Mouse (Mus musculus) stomach, embryonic 15.5 days (tissue): Measurements from ENCODE around the gene Sbk3. TPM values are rescaled to one million over a fixed set of nuclear protein-coding genes. Genes with fewer than 3 reads are reported as not detected.

Experiments used
- ATAC-seq: fragments of 200-750 bp; cut with Nextera tagmentation; 2 replicates; pipeline ENCODE4 v1.8.0; 2017; ENCODE audit warnings: low read depth, moderate number of reproducible peaks, moderate TSS enrichment; ENCODE audit not compliant: insufficient read depth, low FRiP score
- H3K27ac ChIP-seq: fragments of 300-500 bp; sonication (generic); 2 replicates; pipeline ENCODE4 v1.5.1; 2015; ENCODE audit warnings: mild to moderate bottlenecking, inconsistent platforms
- H3K27me3 ChIP-seq: fragments of 300-500 bp; sonication (generic); replicated peaks from 2 replicates; pipeline ENCODE4 v1.6.1; 2015; ENCODE audit warnings: inconsistent platforms
- H3K36me3 ChIP-seq: fragments of 300-500 bp; sonication (generic); 2 replicates; pipeline ENCODE4 v1.6.1; 2015; ENCODE audit warnings: inconsistent platforms
- H3K4me1 ChIP-seq: fragments of 300-500 bp; sonication (generic); 2 replicates; pipeline ENCODE4 v1.6.1; 2015; ENCODE audit warnings: inconsistent platforms
- H3K4me2 ChIP-seq: fragments of 300-500 bp; sonication (generic); 2 replicates; pipeline ENCODE4 v1.6.1; 2015; ENCODE audit warnings: mild to moderate bottlenecking, inconsistent platforms
- H3K4me3 ChIP-seq: fragments of 300-500 bp; sonication (generic); replicated peaks from 2 replicates; pipeline ENCODE4 v1.5.1; 2015; ENCODE audit warnings: inconsistent platforms
- H3K9ac ChIP-seq: fragments of 300-500 bp; sonication (generic); 2 replicates; pipeline ENCODE4 v1.6.1; 2015; ENCODE audit warnings: inconsistent platforms
- H3K9me3 ChIP-seq: fragments of 300-500 bp; sonication (generic); 2 replicates; pipeline ENCODE4 v1.6.1; 2016; ENCODE audit warnings: inconsistent platforms
- WGBS: fragments of 180-500 bp; shearing (Covaris S2); methylation state at CpG from one replicate; pipeline ENCODE4 v1.1.7; 2015; 5-methylcytosine and 5-hydroxymethylcytosine counted together
- polyA plus RNA-seq: library from polyadenylated mRNA; unstranded; fragments of >200 nt; fragmentation: Nextera tagmentation; extraction: Ambion mirVana; gene quantifications from 2 replicates; pipeline ENCODE4 v1.2.1, GENCODE M21; 2015

Sbk3 gene
- polyA plus RNA-seq, 1 experiment from 2014 or later: not detected

DNA sequence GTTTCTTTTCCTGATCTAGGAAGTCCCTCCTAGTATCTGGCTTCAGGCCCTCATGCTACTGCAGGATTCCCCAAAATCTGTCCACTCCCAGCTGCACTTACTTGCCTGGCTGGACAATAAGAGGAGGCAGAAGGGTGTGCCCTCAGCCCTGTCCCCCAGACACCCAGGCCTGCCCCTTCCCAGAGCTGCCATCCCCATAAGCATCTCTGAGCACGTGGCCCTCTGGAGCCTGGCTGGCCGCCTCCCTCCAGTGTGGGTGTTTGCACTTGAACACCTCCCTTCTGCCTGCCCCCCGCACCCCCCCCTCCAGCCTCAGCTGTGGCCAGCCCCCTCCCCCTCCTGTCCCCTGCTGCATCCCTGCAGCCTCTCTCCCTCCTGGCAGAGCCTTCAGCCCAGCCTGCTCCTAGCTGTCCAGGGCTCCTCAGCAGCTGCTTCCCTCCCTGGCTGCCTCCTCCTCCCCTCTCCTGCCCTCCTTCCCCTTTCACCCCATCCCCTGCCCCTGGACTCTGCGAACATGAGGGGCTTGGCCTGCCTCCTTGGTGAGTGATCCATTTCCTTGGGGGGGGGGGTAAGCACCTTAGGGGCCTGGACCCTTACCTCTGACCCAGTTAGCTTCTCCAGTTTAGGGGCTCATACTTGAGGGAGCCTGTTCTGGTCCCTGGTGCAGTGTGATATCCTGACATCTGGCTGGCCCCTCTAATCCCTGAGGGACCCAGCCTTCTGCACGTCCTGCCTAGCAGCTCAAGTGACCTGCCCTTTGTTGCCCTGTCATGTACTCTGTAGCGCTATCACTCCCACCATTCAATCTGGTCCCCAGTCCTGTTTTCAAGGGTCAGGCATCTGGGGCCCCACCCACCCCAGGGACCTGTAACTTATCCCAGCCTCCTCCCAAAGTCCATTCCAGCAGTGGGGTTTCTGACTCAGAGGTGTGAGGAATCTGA is 45.3 kb downstream of the Sbk3 start, which contains the start of gene Ssc5d:
Ssc5d (plus strand) TSS at position 345 of the 941 bp plus-strand sequence.
- no peak within 1 kb of the TSS for H3K4me3 ChIP-seq
- WGBS: 6% methylated on average over 6 of the region's 6 CpGs
- H3K36me3 ChIP-seq: peaks cover 6% of the 10 kb centered on the region; the same call in 1 of the 2 replicates
- no peaks in the 10 kb centered on the region for H3K27me3 ChIP-seq
- H3K4me2 ChIP-seq: peak within 1 kb of the TSS; percentile 57
- peak within 1 kb of the TSS; percentile 93 for H3K27ac ChIP-seq
- H3K9ac ChIP-seq: no peak within 1 kb of the TSS
- peak; percentile 56 for ATAC-seq
- no peaks in the 10 kb centered on the region for H3K9me3 ChIP-seq
- peaks cover 52% of the 10 kb centered on the region for H3K4me1 ChIP-seq

DNA sequence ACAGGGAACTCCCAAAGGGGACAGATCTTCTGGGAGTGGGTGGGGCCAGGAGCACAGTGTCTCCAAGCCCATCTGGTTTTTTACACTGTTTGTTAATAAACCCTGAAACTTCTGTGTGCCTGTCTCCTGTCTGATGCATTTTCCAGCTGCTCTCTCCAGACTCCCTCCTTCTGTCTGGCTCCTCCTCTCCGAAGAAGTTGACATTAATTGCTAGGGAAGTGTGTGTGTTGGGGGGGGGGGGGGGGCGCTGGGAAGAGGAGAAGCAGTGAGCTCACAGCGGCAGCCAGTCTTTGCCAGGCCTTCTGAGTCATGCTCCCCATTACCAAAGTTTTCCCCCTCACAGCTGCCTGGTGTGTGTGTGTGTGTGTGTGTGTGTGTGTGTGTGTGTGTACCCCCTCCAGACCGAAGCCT is 46.1 kb downstream of the Sbk3 start:
- no peaks in the 10 kb centered on the region for H3K27me3 ChIP-seq
- 2% methylated on average over 4 of the region's 4 CpGs for WGBS
- no peak overlapping the region for H3K9ac ChIP-seq
- H3K4me2 ChIP-seq: peak overlapping the region; percentile 57
- no peak overlapping the region for H3K4me3 ChIP-seq
- ATAC-seq: peak; percentile 24
- peak overlapping the region; percentile 93 for H3K27ac ChIP-seq
- H3K9me3 ChIP-seq: no peaks in the 10 kb centered on the region
- H3K4me1 ChIP-seq: peaks cover 52% of the 10 kb centered on the region
- H3K36me3 ChIP-seq: peaks cover 14% of the 10 kb centered on the region

DNA sequence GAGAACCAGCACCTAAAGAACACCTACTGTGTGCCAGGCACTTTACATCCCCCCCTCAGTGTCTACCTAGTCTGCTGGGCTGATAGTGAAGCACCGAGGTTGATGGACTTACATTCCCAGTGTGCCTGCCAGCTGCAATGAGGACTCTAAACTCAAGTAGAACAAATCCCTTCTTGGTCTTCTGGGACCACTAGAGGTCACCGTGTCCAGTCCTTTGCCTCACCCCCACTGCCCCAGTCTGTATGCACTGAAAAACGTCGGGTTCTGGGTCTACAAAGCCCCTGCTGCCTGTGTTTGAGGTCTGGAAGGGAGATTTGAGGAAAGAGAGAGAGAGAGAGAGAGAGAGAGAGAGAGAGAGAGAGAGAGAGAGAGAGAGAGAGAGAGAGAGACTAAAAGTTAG is 46.5 kb downstream of the Sbk3 start:
- Histone ChIP-seq H3K27ac (peak overlapping the region; percentile 93), H3K9me3 (no peaks in the 10 kb centered on the region), H3K36me3 (peaks cover 19% of the 10 kb centered on the region), H3K4me1 (peaks cover 52% of the 10 kb centered on the region), H3K4me2 (peak overlapping the region; percentile 57), H3K4me3 (no peak overlapping the region), H3K27me3 (no peaks in the 10 kb centered on the region), H3K9ac (no peak overlapping the region; the same call in 1 of the 2 replicates)
- ATAC-seq: no peak
- 2% methylated on average over 4 of the region's 4 CpGs for WGBS

DNA sequence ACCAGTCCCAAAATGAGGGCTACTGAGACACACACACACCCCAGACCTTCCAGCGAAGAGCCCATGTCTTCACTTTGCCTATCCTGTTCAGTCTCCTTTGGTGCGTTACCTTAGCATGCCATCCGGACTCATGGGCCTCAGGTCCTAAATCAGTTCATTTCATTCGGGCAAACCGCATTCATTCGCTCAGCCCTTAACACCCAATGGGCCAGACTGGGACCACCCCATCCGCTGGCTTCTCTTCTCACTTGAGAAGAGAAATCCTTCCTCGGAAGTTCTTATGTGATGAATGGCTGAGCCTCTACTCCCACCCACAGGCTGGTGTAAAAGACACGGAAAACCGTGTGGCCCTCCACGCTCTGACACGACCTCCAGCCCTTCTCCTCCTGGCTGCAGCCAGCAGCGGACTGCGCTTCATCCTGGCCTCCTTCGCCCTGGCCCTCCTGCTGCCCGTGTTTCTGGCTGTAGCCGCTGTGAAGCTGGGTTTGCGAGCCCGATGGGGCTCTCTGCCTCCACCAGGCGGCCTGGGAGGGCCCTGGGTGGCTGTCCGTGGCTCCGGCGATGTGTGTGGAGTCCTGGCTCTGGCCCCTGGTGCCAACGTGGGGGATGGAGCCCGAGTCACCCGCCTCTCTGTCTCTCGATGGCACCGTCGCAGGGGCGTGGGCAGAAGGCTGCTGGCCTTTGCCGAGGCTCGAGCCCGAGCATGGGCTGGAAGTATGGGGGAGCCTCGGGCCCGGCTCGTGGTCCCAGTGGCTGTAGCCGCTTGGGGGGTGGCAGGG is 47.2 kb downstream of the Sbk3 start:
- Histone ChIP-seq H3K4me2 (peak overlapping the region; percentile 57), H3K27me3 (no peaks in the 10 kb centered on the region)

DNA sequence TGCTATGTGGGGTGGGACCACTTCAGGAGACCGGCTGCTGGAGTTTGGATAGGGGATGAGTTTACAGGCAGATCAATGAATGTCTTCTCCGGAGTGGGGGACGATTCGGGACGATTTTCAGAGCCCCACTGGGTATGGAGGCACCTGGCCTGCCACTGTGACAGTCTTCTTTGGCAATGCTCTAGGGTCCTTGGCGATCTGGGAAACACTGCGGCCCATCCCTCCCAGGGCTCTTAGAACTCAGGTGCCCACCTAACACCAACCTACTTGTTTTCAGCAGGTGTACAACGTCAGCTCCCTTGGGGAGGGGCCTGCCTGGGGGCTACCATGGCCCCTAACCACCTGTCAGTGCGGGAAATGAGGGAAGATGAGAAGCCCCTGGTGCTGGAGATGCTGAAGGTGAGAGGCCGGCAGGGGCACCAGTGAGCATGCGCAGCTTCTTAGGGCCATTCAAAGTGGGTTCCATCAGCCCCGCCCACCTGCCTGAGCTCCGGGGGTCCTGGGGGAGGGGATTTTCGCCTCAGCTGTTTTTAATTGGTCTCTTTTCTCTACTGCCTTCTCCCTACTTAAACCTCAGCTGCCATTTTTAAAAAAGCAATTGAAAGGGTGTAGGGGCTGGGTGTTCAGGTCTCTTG is 47.9 kb downstream of the Sbk3 start:
- WGBS: 2% methylated on average over 14 of the region's 14 CpGs
- peaks cover 31% of the 10 kb centered on the region for H3K36me3 ChIP-seq
- H3K4me1 ChIP-seq: peaks cover 52% of the 10 kb centered on the region
- no peaks in the 10 kb centered on the region for H3K27me3 ChIP-seq
- peak overlapping the region; percentile 57 for H3K4me2 ChIP-seq
- peak overlapping the region; percentile 26 for H3K4me3 ChIP-seq
- no peak overlapping the region for H3K9ac ChIP-seq
- H3K27ac ChIP-seq: peak overlapping the region; percentile 93
- H3K9me3 ChIP-seq: no peaks in the 10 kb centered on the region
- no peak for ATAC-seq

More for the DNA sequence above, 47.2 kb downstream of the Sbk3 start:
- H3K4me3 ChIP-seq: peak overlapping the region; percentile 13
- 8% methylated on average over 37 of the region's 37 CpGs for WGBS
- no peaks in the 10 kb centered on the region for H3K9me3 ChIP-seq
- no peak overlapping the region; the same call in 1 of the 2 replicates for H3K9ac ChIP-seq
- ATAC-seq: no peak
- peak overlapping the region; percentile 93 for H3K27ac ChIP-seq
- H3K4me1 ChIP-seq: peaks cover 52% of the 10 kb centered on the region
- H3K36me3 ChIP-seq: peaks cover 26% of the 10 kb centered on the region

DNA sequence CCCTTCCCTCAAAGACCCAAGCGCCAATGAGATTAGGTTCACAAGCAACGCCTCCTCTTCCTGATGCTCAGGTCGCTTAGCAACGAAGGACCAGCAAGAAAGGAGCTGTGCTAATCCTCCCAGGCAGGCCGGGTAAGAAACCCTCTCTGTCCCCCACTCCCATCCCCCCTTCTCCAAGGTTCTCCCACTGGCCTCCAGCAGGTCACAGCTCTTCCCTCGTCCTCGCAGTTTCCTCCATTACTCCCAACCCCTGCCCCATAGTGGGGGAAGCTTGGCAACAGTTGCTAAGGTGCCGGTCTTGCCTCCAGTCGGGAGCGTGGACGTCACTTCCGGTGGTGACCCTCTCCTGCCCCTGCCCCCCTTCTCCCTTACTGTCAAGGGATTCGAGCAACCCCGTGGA is 48.5 kb downstream of the Sbk3 start:
- no peak for ATAC-seq
- no peaks in the 10 kb centered on the region for H3K27me3 ChIP-seq
- H3K4me1 ChIP-seq: peaks cover 52% of the 10 kb centered on the region
- peaks cover 31% of the 10 kb centered on the region for H3K36me3 ChIP-seq
- H3K4me3 ChIP-seq: peak overlapping the region; percentile 26
- H3K9me3 ChIP-seq: no peaks in the 10 kb centered on the region
- H3K27ac ChIP-seq: peak overlapping the region; percentile 93; the same call in 1 of the 2 replicates
- H3K9ac ChIP-seq: no peak overlapping the region
- WGBS: 2% methylated on average over 14 of the region's 14 CpGs
- H3K4me2 ChIP-seq: peak overlapping the region; percentile 57

DNA sequence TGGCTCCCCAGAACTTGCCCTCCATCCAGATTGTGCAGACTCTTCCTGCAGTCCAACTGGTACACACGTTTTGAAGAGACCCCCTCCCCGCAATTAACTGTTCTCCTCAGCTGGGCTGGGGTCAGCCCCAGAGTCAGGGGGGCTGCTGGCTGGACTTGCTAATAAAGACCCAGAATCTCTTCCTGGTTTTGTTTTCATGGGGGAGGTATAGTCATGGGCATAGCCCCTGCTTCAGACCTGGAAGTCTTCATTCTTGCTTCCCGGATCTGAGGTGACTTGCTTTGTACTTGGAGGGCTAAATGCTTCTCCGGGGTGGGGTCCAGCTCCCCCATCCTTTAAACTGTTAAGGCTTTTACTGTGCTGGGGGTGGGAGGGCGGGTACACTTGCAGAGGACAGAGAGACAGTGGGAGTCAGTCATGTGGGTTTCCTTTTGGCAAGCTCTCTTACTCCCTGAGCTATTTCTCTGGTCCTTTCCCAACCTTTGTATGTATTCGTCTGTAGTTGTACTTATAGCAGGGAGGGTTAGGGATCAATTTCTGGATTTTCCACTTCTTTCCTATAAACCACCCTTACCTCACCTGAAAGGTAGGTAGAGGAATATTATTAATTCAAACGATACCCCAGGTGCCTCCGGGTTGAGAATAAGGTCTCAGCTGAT is 49.0 kb downstream of the Sbk3 start, which contains the start of gene Nat14:
Nat14 (plus strand) TSS at position 205 of the 659 bp plus-strand sequence.
- no peak within 1 kb of the TSS for H3K9ac ChIP-seq
- WGBS: 29% methylated on average over 8 of the region's 8 CpGs

DNA sequence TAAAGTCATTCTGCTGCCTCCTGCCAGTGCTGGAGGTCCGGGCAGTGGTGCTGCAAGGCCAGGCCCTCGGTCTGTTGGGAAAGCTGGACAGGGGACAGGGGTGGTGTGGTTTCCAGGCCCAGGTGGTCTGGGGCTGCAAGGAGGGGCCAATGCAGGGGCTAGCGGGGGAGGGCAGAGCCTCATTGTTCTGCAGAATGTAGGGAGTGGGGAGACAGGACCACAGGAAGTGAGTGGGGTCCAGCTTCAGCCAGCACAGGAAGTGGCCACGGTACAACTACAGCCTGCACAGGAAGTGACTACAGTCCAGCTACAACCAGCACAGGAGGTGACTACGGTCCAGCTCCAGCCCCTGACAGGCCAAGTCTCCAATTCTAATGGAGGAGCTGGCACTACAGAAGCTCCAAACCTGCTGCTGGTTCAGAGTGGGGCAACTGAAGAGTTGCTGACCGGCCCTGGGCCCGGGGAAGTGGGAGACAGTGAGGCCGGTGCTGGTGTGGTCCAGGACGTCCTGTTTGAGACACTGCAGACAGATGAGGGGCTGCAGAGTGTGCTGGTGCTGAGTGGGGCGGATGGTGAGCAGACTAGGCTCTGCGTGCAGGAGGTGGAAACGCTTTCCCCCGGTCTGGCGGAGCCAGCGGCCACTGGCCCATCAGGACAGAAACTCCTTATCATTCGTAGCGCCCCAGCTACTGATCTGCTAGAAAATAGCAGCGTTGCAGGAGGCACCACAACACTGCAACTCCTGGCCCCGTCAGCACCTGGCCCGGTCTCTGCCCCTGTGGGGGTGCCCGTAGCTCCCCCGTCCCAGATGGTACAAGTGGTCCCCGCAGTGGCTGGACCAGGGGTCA is 49.8 kb downstream of the Sbk3 start:
- Histone ChIP-seq H3K27ac (peak overlapping the region; percentile 59), H3K4me3 (no peak overlapping the region), H3K9ac (no peak overlapping the region), H3K4me1 (peaks cover 50% of the 10 kb centered on the region), H3K36me3 (peaks cover 31% of the 10 kb centered on the region), H3K4me2 (no peak overlapping the region), H3K27me3 (no peaks in the 10 kb centered on the region), H3K9me3 (no peaks in the 10 kb centered on the region)
- ATAC-seq: no peak
- 58% methylated on average over 23 of the region's 23 CpGs for WGBS

More for the DNA sequence above, 49.0 kb downstream of the Sbk3 start, which contains the start of gene Nat14:
- Histone ChIP-seq H3K36me3 (peaks cover 31% of the 10 kb centered on the region), H3K4me3 (peak within 1 kb of the TSS; percentile 26), H3K4me2 (peak within 1 kb of the TSS; percentile 57), H3K9me3 (no peaks in the 10 kb centered on the region), H3K27me3 (no peaks in the 10 kb centered on the region), H3K4me1 (peaks cover 50% of the 10 kb centered on the region), H3K27ac (peak within 1 kb of the TSS; percentile 93)
- ATAC-seq: no peak

DNA sequence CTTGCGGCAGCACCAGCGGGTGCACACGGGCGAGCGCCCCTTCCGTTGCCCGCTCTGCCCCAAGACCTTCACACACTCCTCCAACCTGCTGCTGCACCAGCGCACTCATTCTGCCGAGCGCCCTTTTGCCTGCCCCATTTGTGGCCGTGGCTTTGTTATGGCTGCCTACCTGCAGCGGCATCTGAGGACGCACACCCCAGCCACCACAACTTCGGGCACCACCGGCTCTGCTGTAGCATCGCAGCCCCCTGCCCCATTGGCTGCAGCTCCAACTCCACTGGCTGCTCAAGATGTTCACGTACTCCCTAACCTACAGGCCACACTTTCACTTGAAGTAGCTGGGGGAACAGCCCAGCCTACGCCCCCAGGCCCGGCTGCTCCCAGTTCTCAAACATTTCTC is 50.5 kb downstream of the Sbk3 start:
- no peaks in the 10 kb centered on the region for H3K9me3 ChIP-seq
- H3K9ac ChIP-seq: no peak overlapping the region
- ATAC-seq: no peak
- WGBS: 89% methylated on average over 19 of the region's 19 CpGs
- peaks cover 31% of the 10 kb centered on the region for H3K36me3 ChIP-seq
- no peak overlapping the region for H3K4me2 ChIP-seq
- peak overlapping the region; percentile 59 for H3K27ac ChIP-seq
- H3K4me3 ChIP-seq: no peak overlapping the region
- H3K27me3 ChIP-seq: no peaks in the 10 kb centered on the region
- H3K4me1 ChIP-seq: peaks cover 48% of the 10 kb centered on the region

DNA sequence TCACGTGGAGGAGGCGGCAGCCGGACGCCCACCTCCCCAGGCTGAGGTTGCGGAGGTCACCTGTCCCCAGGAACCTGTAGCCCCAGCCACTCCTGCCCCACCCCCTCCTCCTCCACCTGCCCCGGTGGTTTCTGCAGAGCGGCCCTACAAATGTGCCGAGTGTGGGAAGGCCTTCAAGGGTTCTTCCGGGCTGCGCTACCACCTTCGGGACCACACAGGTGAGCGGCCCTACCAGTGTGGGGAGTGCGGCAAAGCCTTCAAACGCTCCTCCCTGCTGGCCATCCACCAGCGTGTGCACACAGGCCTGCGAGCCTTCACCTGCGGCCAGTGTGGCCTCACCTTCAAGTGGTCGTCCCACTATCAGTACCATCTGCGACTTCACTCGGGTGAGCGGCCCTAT is 51.0 kb downstream of the Sbk3 start:
- 85% methylated on average over 21 of the region's 21 CpGs for WGBS
- Histone ChIP-seq H3K27ac (no peak overlapping the region), H3K27me3 (no peaks in the 10 kb centered on the region), H3K36me3 (peaks cover 31% of the 10 kb centered on the region), H3K4me3 (no peak overlapping the region), H3K9ac (no peak overlapping the region), H3K4me2 (no peak overlapping the region), H3K4me1 (peaks cover 43% of the 10 kb centered on the region), H3K9me3 (no peaks in the 10 kb centered on the region)
- no peak for ATAC-seq
